Mouse (Mus musculus): Measurements from ENCODE around the gene Apc2. TPM values are rescaled to one million over a fixed set of nuclear protein-coding genes. Genes with fewer than 3 reads are reported as not detected.

The Apc2 gene
- polyA plus RNA-seq, 1 experiment = 0.57 TPM

GRCm38 (mm10) chr10:80351896-80352295 lies 56.1 kb downstream of the Apc2 start:
- TF ChIP-seq POLR2A (IDR thresholded peaks at IDR 0.05; ENCODE audit: control insufficient read depth, extremely low read depth, insufficient read depth, low read length, poor library complexity) (no peak), CTCF (IDR thresholded peaks at IDR 0.05; ENCODE audit: borderline replicate concordance, control insufficient read depth, extremely low read depth, insufficient read depth, low read length, poor library complexity) (no peak)
- Histone ChIP-seq H3K27me3 (ENCODE audit: control insufficient read depth, insufficient read depth, low read length) (peaks cover 18% of the 10 kb centered on the region; the same call in 1 of the 2 replicates), H3K36me3 (ENCODE audit: control insufficient read depth, insufficient read depth, low read length) (no peaks in the 10 kb centered on the region), H3K4me1 (replicated peaks; ENCODE audit: control insufficient read depth, insufficient read depth, low read length) (0 out of 2 replicates have a peak, but pooled peaks cover 4% of the 10 kb centered on the region), H3K4me3 (ENCODE audit: control insufficient read depth, insufficient read depth, low read length) (no peak overlapping the region), H3K27ac (ENCODE audit: control insufficient read depth, insufficient read depth, low read length) (no peak overlapping the region)
- no peak for DNase-seq
- 42% methylated on average over 11 of the region's 11 CpGs for WGBS

GRCm38 (mm10) chr10:80352727-80353126 lies 57.0 kb downstream of the Apc2 start:
- 50% methylated on average over 8 of the region's 8 CpGs for WGBS
- H3K4me1 ChIP-seq (replicated peaks; ENCODE audit: control insufficient read depth, insufficient read depth, low read length) = 0 out of 2 replicates have a peak, but pooled peaks cover 4% of the 10 kb centered on the region
- no peak overlapping the region for H3K27ac ChIP-seq (ENCODE audit: control insufficient read depth, insufficient read depth, low read length)

GRCm38 (mm10) chr10:80355431-80355830 lies 59.7 kb downstream of the Apc2 start:
- Histone ChIP-seq H3K27ac (ENCODE audit: control insufficient read depth, insufficient read depth, low read length) (no peak overlapping the region), H3K36me3 (ENCODE audit: control insufficient read depth, insufficient read depth, low read length) (no peaks in the 10 kb centered on the region), H3K4me3 (ENCODE audit: control insufficient read depth, insufficient read depth, low read length) (no peak overlapping the region), H3K27me3 (ENCODE audit: control insufficient read depth, insufficient read depth, low read length) (peaks cover 18% of the 10 kb centered on the region), H3K4me1 (replicated peaks; ENCODE audit: control insufficient read depth, insufficient read depth, low read length) (no peaks in the 10 kb centered on the region)
- WGBS = 30% methylated on average over 9 of the region's 9 CpGs
- DNase-seq = no peak
- no peak for TF ChIP-seq CTCF (IDR thresholded peaks at IDR 0.05; ENCODE audit: borderline replicate concordance, control insufficient read depth, extremely low read depth, insufficient read depth, low read length, poor library complexity)
- no peak for TF ChIP-seq POLR2A (IDR thresholded peaks at IDR 0.05; ENCODE audit: control insufficient read depth, extremely low read depth, insufficient read depth, low read length, poor library complexity)

More at GRCm38 (mm10) chr10:80352727-80353126, 57.0 kb downstream of the Apc2 start:
- no peak for DNase-seq
- Histone ChIP-seq H3K4me3 (ENCODE audit: control insufficient read depth, insufficient read depth, low read length) (no peak overlapping the region), H3K36me3 (ENCODE audit: control insufficient read depth, insufficient read depth, low read length) (no peaks in the 10 kb centered on the region), H3K27me3 (ENCODE audit: control insufficient read depth, insufficient read depth, low read length) (peaks cover 19% of the 10 kb centered on the region)
- TF ChIP-seq CTCF (IDR thresholded peaks at IDR 0.05; ENCODE audit: borderline replicate concordance, control insufficient read depth, extremely low read depth, insufficient read depth, low read length, poor library complexity) (no peak), POLR2A (IDR thresholded peaks at IDR 0.05; ENCODE audit: control insufficient read depth, extremely low read depth, insufficient read depth, low read length, poor library complexity) (no peak)

GRCm38 (mm10) chr10:80356001-80356682 lies 60.4 kb downstream of the Apc2 start, which contains the start of gene Plk5:
Plk5 (plus strand) TSS chr10:80356459.
- 5% methylated on average over 53 of the region's 53 CpGs for WGBS
- H3K4me1 ChIP-seq (replicated peaks; ENCODE audit: control insufficient read depth, insufficient read depth, low read length) = no peaks in the 10 kb centered on the region
- H3K4me3 ChIP-seq (ENCODE audit: control insufficient read depth, insufficient read depth, low read length) = no peak within 1 kb of the TSS
- DNase-seq = no peak
- H3K27ac ChIP-seq (ENCODE audit: control insufficient read depth, insufficient read depth, low read length) = no peak within 1 kb of the TSS
- H3K36me3 ChIP-seq (ENCODE audit: control insufficient read depth, insufficient read depth, low read length) = no peaks in the 10 kb centered on the region
- no peak for TF ChIP-seq CTCF (IDR thresholded peaks at IDR 0.05; ENCODE audit: borderline replicate concordance, control insufficient read depth, extremely low read depth, insufficient read depth, low read length, poor library complexity)
- TF ChIP-seq POLR2A (IDR thresholded peaks at IDR 0.05; ENCODE audit: control insufficient read depth, extremely low read depth, insufficient read depth, low read length, poor library complexity) = no peak
- H3K27me3 ChIP-seq (ENCODE audit: control insufficient read depth, insufficient read depth, low read length) = peaks cover 18% of the 10 kb centered on the region

- H3K4me1 ChIP-seq (replicated peaks; ENCODE audit: control insufficient read depth, insufficient read depth, low read length) = no peaks in the 10 kb centered on the region
- no peak overlapping the region for H3K27ac ChIP-seq (ENCODE audit: control insufficient read depth, insufficient read depth, low read length)
- DNase-seq = no peak
- no peak overlapping the region for H3K4me3 ChIP-seq (ENCODE audit: control insufficient read depth, insufficient read depth, low read length)
- H3K27me3 ChIP-seq (ENCODE audit: control insufficient read depth, insufficient read depth, low read length) = peaks cover 18% of the 10 kb centered on the region
- TF ChIP-seq CTCF (IDR thresholded peaks at IDR 0.05; ENCODE audit: borderline replicate concordance, control insufficient read depth, extremely low read depth, insufficient read depth, low read length, poor library complexity) (no peak), POLR2A (IDR thresholded peaks at IDR 0.05; ENCODE audit: control insufficient read depth, extremely low read depth, insufficient read depth, low read length, poor library complexity) (no peak)
- WGBS = 7% methylated on average over 34 of the region's 34 CpGs
- H3K36me3 ChIP-seq (ENCODE audit: control insufficient read depth, insufficient read depth, low read length) = no peaks in the 10 kb centered on the region
Measured at GRCm38 (mm10) chr10:80356737-80357136, 61.0 kb downstream of the Apc2 start.

- H3K27ac ChIP-seq (ENCODE audit: control insufficient read depth, insufficient read depth, low read length) = no peak overlapping the region
- no peaks in the 10 kb centered on the region for H3K4me1 ChIP-seq (replicated peaks; ENCODE audit: control insufficient read depth, insufficient read depth, low read length)
- no peaks in the 10 kb centered on the region for H3K36me3 ChIP-seq (ENCODE audit: control insufficient read depth, insufficient read depth, low read length)
- H3K27me3 ChIP-seq (ENCODE audit: control insufficient read depth, insufficient read depth, low read length) = peaks cover 18% of the 10 kb centered on the region
- H3K4me3 ChIP-seq (ENCODE audit: control insufficient read depth, insufficient read depth, low read length) = no peak overlapping the region
- 35% methylated on average over 7 of the region's 7 CpGs for WGBS
- no peak for DNase-seq
- TF ChIP-seq POLR2A (IDR thresholded peaks at IDR 0.05; ENCODE audit: control insufficient read depth, extremely low read depth, insufficient read depth, low read length, poor library complexity) = no peak
- TF ChIP-seq CTCF (IDR thresholded peaks at IDR 0.05; ENCODE audit: borderline replicate concordance, control insufficient read depth, extremely low read depth, insufficient read depth, low read length, poor library complexity) = no peak
Measured at GRCm38 (mm10) chr10:80357336-80357735, 61.6 kb downstream of the Apc2 start.
